Mouse (Mus musculus): ENCODE measurements around the gene Etfdh.

GRCm38 (mm10) chr3:79564875-79565606 is 64.3 kb downstream of the Etfdh start:
- no peak for TF ChIP-seq CTCF (IDR thresholded peaks at IDR 0.05; ENCODE audit: low read depth)
- no peak for TF ChIP-seq EP300 (IDR thresholded peaks at IDR 0.05; ENCODE audit: low read depth)

Measured in liver, embryonic 14.5 days (tissue).